Mouse (Mus musculus): ENCODE data around the gene Zfp334.

Gene Zfp334

DNA sequence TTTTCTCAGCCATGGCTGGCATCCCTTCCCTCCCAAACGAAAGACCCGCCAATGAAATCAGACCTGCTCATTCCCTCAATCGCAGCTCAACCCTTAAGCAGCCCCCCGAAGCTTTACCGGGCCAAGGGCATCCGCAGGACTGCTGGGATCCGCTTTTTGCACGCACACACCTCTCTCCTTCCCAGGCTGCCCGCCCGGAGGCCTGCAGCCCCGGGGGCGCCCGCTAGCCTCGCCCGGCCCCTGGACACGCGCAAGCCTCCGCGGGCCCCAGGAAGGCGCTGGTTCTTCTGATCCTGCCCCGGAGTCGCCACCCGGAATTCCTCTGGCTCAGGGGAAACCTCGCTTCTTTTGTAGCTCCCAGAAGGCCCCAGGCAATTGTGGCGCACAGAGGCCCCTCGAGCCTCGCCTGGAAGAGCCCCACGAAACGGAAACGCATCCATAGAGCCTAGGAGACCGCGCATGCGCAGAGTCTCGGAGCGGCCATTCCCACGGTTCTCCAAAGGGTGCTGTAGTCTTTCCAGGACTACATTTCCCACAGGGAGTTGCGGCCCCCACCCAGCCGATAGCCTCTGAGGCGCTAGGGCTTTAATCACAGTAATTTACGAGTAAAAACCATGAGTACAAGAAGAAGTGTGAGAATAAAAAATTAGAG is at the start of gene Zfp334:
Zfp334 (minus strand) TSS at position 416 of the 652 bp plus-strand sequence.
- CTCF ChIA-PET: no interaction called here

- CTCF ChIA-PET: no interaction called here
These were observed 40.6 kb upstream of the Zfp334 start for GRCm38 (mm10) chr2:165428694-165429093.

GRCm38 (mm10) chr2:165420195-165420594 is 32.1 kb upstream of the Zfp334 start:
- CTCF ChIA-PET: no interaction called here

DNA sequence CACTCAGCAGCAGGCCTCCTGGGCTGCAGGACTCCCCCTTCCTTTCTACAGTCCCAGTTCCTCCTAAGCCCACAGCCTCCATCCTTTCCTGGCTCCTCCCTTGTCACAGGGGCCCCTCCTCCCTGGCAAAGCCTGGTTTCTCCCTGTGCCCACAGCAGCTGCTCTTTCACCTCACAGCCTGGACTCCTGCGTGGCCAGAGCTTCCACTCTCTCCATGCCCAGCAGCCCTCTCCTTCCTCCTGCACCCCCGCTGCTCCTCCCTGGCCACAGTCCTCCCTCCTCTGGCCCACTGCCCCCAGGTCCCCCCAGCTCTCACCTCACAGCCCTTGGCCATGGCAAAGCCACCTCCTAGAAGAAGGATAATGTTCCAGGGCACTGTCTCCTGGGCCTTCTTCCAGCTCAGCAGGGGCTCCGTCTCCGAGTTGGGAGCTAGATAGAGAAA is 31.6 kb upstream of the Zfp334 start:
- CTCF ChIA-PET: no interaction called here

- CTCF ChIA-PET: no interaction called here
These were observed 30.5 kb upstream of the Zfp334 start for GRCm38 (mm10) chr2:165418577-165418976.

- CTCF ChIA-PET: no interaction called here
These were observed 29.2 kb upstream of the Zfp334 start for GRCm38 (mm10) chr2:165417291-165417690.

DNA sequence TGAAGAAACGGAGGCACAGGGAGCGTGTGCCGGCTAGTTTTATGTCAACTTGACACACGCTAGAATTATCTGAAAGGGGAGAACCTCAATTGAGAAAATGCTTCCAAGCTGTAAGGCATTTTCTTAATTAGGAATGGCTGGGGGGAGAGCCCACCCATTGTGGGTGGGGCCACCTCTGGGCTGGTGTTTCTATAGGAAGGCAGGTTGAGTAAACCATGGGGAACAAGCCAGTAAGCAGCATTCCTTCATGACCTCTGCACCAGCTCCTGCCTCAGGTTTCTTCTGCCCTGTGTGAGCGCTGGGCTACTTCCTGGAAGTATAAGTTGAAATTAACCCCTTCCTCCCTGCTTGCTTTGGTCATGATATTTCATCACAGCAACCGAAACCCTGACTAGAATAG is 27.7 kb upstream of the Zfp334 start:
- CTCF ChIA-PET: no interaction called here

DNA sequence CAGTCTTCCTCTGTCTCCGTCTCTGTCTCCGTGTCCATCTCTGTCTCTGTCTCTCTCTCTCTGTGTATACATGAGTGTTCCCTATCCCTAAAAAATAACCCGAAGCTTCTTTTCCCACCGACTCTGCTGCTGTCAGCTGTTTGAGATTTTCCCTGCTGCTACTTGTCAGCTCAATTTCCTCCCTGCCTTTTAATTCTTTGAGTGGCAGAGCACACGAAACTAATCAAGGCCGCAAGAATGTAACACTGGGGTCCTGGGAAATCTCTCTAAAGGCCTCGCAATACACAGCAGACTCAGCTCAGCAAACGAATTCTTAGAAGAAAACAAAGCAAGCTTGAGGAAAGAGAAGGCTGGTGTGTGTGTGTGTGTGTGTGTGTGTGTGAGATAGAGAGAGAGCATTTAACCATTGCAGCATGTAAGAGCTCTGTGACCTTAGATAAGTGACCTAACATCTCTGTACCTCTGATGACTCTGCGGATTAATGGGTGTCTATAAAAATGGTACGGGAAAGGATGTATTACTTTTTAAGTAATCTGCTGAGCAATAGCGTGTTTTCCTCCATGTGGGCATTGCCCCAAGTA is 27.2 kb upstream of the Zfp334 start:
- CTCF ChIA-PET: no interaction called here

DNA sequence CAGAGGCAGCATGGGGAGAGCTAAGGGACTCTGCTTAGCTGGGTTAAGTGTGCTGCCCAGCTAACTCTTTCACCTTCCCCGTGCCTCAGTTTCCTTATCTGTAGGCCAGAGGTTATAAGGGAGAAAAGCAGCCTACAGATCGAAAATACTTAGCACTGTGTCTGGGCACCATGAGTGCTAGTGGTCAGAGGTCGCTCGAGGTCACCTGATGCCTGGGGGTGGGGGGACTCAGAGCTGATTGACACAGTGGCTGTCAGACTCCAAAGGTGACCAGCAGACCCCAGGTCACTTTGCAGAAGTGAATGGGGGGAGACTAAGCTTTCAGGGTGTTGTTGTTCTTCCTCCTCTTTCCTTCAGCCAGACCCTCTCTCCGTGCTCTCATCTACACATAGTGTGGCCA is 26.3 kb upstream of the Zfp334 start:
- CTCF ChIA-PET: no interaction called here

GRCm38 (mm10) chr2:165413884-165414283 is 25.8 kb upstream of the Zfp334 start:
- CTCF ChIA-PET: no interaction called here

GRCm38 (mm10) chr2:165407700-165408301 is 19.7 kb upstream of the Zfp334 start:
- CTCF ChIA-PET: interaction anchor here (0.7 kb wide), 1 partner anchor 464 kb away, joined by 3 read pairs; no protein-coding TSS in a partner anchor

DNA sequence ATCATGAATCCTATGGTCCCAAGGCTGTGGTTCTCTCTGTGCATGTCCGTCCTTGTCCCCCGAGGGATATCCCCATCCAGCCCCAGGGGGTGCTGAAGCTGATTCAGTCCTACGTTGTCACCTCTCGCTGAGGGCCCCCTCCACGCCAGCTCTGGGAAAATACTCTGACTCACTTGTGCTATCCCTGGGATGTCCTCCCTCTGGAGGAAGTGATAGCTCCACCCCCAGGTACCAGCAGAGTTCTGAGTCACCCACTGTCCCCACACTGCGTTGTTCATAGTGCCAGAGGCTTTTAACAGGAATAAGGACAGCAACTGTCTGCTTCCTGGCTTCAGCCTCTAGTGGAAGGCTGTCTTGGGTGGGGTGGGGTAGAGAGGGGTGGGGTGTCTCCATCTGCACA is 17.3 kb upstream of the Zfp334 start:
- CTCF ChIA-PET: no interaction called here

DNA sequence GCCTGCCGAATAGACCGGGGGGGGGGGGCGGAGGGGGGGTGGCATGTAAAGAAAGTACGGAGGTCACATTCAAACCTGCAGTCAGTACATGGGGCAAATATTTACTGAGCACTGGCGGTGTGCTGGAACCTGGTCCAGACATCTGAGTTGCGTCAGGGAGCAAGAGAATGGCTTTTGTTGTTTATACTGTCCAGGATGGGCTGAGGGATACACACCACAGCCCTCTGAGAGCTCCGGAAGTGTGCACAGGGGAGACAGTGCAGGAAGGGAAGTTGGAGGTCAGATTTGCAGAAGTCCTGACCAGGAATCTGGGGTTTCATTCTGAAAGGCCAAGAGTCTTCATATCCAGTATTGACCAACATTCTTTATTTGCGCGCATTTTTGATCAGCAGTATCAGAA is 16.9 kb upstream of the Zfp334 start:
- CTCF ChIA-PET: no interaction called here

- CTCF ChIA-PET: no interaction called here
These were observed 10.2 kb upstream of the Zfp334 start for GRCm38 (mm10) chr2:165398164-165398785.

- CTCF ChIA-PET: no interaction called here
These were observed 9.6 kb upstream of the Zfp334 start for GRCm38 (mm10) chr2:165397502-165398163.

GRCm38 (mm10) chr2:165396831-165397501 is 8.9 kb upstream of the Zfp334 start:
- CTCF ChIA-PET: no interaction called here

GRCm38 (mm10) chr2:165392156-165392555 is 4.1 kb upstream of the Zfp334 start:
- CTCF ChIA-PET: interaction anchor here (0.5 kb wide), 1 partner anchor 10 kb away, joined by 4 read pairs; no protein-coding TSS in a partner anchor

- CTCF ChIA-PET: no interaction called here
These were observed 3.5 kb upstream of the Zfp334 start for GRCm38 (mm10) chr2:165391561-165391960.

GRCm38 (mm10) chr2:165389299-165389952 is 1.4 kb upstream of the Zfp334 start:
- CTCF ChIA-PET: no interaction called here

- CTCF ChIA-PET: interaction anchor here (0.7 kb wide), 1 partner anchor 12 kb away, joined by 3 read pairs; no protein-coding TSS in a partner anchor
These were observed 689 bp downstream of the Zfp334 start for GRCm38 (mm10) chr2:165387370-165387769.

DNA sequence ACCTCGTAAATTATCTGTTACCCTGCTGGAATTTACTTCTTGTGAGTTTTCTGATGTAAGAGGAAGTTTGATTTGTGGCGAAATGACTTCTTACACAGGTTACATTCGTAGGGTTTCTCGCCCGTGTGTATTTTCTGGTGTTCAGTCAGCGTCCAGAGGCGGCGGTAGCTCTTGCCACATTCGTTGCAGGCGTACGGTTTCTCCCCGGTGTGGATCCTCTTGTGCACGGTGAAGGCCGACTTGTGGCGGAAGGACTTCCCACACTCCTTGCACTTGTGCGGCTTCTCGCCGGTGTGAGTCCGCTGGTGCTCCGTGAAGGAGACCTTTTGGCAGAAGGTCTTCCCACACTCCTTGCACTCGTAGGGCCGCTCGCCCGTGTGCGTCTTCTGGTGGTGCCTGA is 8.0 kb downstream of the Zfp334 start:
- CTCF ChIA-PET: no interaction called here

Measured in spleen, embryonic (tissue).